Mouse (Mus musculus) limb, embryonic 14.5 days (tissue): ENCODE data around the gene Mindy4. TPM values are rescaled to one million over a fixed set of nuclear protein-coding genes. Genes with fewer than 3 reads are reported as not detected.
A peak's percentile ranks its signal among the peaks of the same experiment; 100 is the strongest.

Experiments
- ATAC-seq: fragments of 200-750 bp; cut with Nextera tagmentation; 2 replicates; pipeline ENCODE4 v1.8.0; 2017; ENCODE audit warnings: low read depth, moderate number of reproducible peaks, moderate TSS enrichment; ENCODE audit not compliant: low FRiP score
- DNase-seq: peaks from one replicate; pipeline ENCODE4 v3.0.0-alpha.2; 2015; ENCODE audit warnings: low spot score
- H3K27ac ChIP-seq: fragments of 300-500 bp; sonication (generic); replicated peaks from 2 replicates; pipeline ENCODE4 v1.5.1; 2014; ENCODE audit warnings: low read depth, mild to moderate bottlenecking, low read length, moderate library complexity, mixed read lengths
- H3K27me3 ChIP-seq: fragments of 300-500 bp; sonication (generic); 2 replicates; pipeline ENCODE4 v1.6.1; 2014; ENCODE audit warnings: low read length, mixed read lengths; ENCODE audit not compliant: control insufficient read depth, insufficient read depth
- H3K36me3 ChIP-seq: fragments of 300-500 bp; sonication (generic); 2 replicates; pipeline ENCODE4 v1.6.1; 2014; ENCODE audit warnings: mild to moderate bottlenecking, low read length, moderate library complexity, mixed read lengths; ENCODE audit not compliant: control insufficient read depth, insufficient read depth
- H3K4me1 ChIP-seq: fragments of 300-500 bp; sonication (generic); 2 replicates; pipeline ENCODE4 v1.6.1; 2014; ENCODE audit warnings: antibody characterized with exemption, low read length, mixed read lengths; ENCODE audit not compliant: control insufficient read depth, insufficient read depth
- H3K4me2 ChIP-seq: fragments of 300-500 bp; sonication (generic); replicated peaks from 2 replicates; pipeline ENCODE4 v1.6.1; 2014; ENCODE audit warnings: low read depth, mild to moderate bottlenecking, low read length, moderate library complexity; ENCODE audit not compliant: severe bottlenecking
- H3K4me3 ChIP-seq: fragments of 300-500 bp; sonication (generic); replicated peaks from 2 replicates; pipeline ENCODE4 v1.5.1; 2014; ENCODE audit warnings: low read length
- H3K9ac ChIP-seq: fragments of 300-500 bp; sonication (generic); 2 replicates; pipeline ENCODE4 v1.6.1; 2014; ENCODE audit warnings: mild to moderate bottlenecking, low read depth, low read length, moderate library complexity; ENCODE audit not compliant: severe bottlenecking
- H3K9me3 ChIP-seq: fragments of 300-500 bp; sonication (generic); 2 replicates; pipeline ENCODE4 v1.6.1; 2016; ENCODE audit warnings: low read length; ENCODE audit not compliant: control insufficient read depth
- POLR2A ChIP-seq: fragments of 200-500 bp; IDR thresholded peaks from 2 replicates; pipeline ENCODE4 v1.8.0; 2012; ENCODE audit warnings: inconsistent platforms, mild to moderate bottlenecking, moderate library complexity, borderline replicate concordance; ENCODE audit not compliant: insufficient read depth, insufficient read length; ENCODE audit errors: extremely low read depth
- WGBS: fragments of 180-500 bp; shearing (Covaris S2); extraction: QIAGEN DNeasy Blood & Tissue Kit; methylation state at CpG from one replicate; pipeline ENCODE4 v1.1.7; 2014; 5-methylcytosine and 5-hydroxymethylcytosine counted together
- polyA plus RNA-seq, 2 experiments: library from polyadenylated mRNA; depleted of rRNA in 1 of 2; stranded (reverse) in 1 of 2; unstranded in 1 of 2; fragments of >200 nt; fragmentation: Nextera tagmentation in 1 of 2; extraction: Ambion mirVana in 1 of 2; gene quantifications; 2 replicates each; pipeline versions ENCODE4 v1.2.1 to v1.2.3; 2012 to 2014

Mindy4 gene
- polyA plus RNA-seq, 2 experiments, result 13.2 to 14.9 TPM

GRCm38 (mm10) chr6:55338934-55339825 is 136.0 kb downstream of the Mindy4 start:
- no peak for TF ChIP-seq POLR2A
- 67% methylated on average over 9 of the region's 9 CpGs for WGBS
- no peak overlapping the region for H3K27ac ChIP-seq
- H3K4me2 ChIP-seq, result peak overlapping the region; percentile 41
- ATAC-seq, result no peak
- H3K4me1 ChIP-seq, result peaks cover 49% of the 10 kb centered on the region
- no peaks in the 10 kb centered on the region for H3K9me3 ChIP-seq
- H3K4me3 ChIP-seq, result peak overlapping the region; percentile 26; the same call in 1 of the 2 replicates
- no peak overlapping the region for H3K9ac ChIP-seq
- DNase-seq, result no peak
- H3K27me3 ChIP-seq, result no peaks in the 10 kb centered on the region
- H3K36me3 ChIP-seq, result no peaks in the 10 kb centered on the region

GRCm38 (mm10) chr6:55341688-55342087 is 138.5 kb downstream of the Mindy4 start:
- WGBS, result 51% methylated on average over 5 of the region's 5 CpGs
- H3K27ac ChIP-seq, result no peak overlapping the region
- DNase-seq, result no peak
- TF ChIP-seq POLR2A, result no peak
- H3K36me3 ChIP-seq, result no peaks in the 10 kb centered on the region
- peaks cover 31% of the 10 kb centered on the region for H3K4me1 ChIP-seq
- no peaks in the 10 kb centered on the region for H3K27me3 ChIP-seq
- no peaks in the 10 kb centered on the region for H3K9me3 ChIP-seq
- no peak for ATAC-seq
- H3K4me3 ChIP-seq, result no peak overlapping the region
- H3K4me2 ChIP-seq, result no peak overlapping the region
- H3K9ac ChIP-seq, result no peak overlapping the region

GRCm38 (mm10) chr6:55342328-55342727 is 139.1 kb downstream of the Mindy4 start:
- Histone ChIP-seq H3K27ac (0 out of 2 replicates have a peak overlapping the region, but pooled peaks have one; percentile 8), H3K27me3 (no peaks in the 10 kb centered on the region), H3K4me2 (no peak overlapping the region), H3K9ac (no peak overlapping the region; the same call in 1 of the 2 replicates), H3K4me3 (no peak overlapping the region), H3K4me1 (peaks cover 25% of the 10 kb centered on the region), H3K9me3 (no peaks in the 10 kb centered on the region), H3K36me3 (0 out of 2 replicates have a peak, but pooled peaks cover 3% of the 10 kb centered on the region)
- WGBS, result 52% methylated on average over 9 of the region's 9 CpGs
- no peak for TF ChIP-seq POLR2A
- DNase-seq (peak; percentile 74), ATAC-seq (peak; percentile 63)

- no peak for ATAC-seq
- Histone ChIP-seq H3K27ac (no peak overlapping the region), H3K4me3 (no peak overlapping the region), H3K9ac (no peak overlapping the region), H3K36me3 (0 out of 2 replicates have a peak, but pooled peaks cover 3% of the 10 kb centered on the region), H3K27me3 (no peaks in the 10 kb centered on the region), H3K9me3 (no peaks in the 10 kb centered on the region), H3K4me2 (no peak overlapping the region), H3K4me1 (peaks cover 16% of the 10 kb centered on the region)
- no peak for DNase-seq
- no peak for TF ChIP-seq POLR2A
- WGBS, result 79% methylated on average over 10 of the region's 10 CpGs
Measured at GRCm38 (mm10) chr6:55343446-55343845, 140.3 kb downstream of the Mindy4 start.

GRCm38 (mm10) chr6:55344291-55345016 is 141.3 kb downstream of the Mindy4 start:
- Histone ChIP-seq H3K9ac (no peak overlapping the region), H3K27me3 (no peaks in the 10 kb centered on the region), H3K9me3 (no peaks in the 10 kb centered on the region), H3K27ac (no peak overlapping the region), H3K36me3 (0 out of 2 replicates have a peak, but pooled peaks cover 3% of the 10 kb centered on the region), H3K4me1 (peaks cover 15% of the 10 kb centered on the region), H3K4me2 (no peak overlapping the region), H3K4me3 (no peak overlapping the region)
- no peak for TF ChIP-seq POLR2A
- ATAC-seq (no peak), DNase-seq (no peak)
- WGBS, result 83% methylated on average over 9 of the region's 9 CpGs
